Mouse (Mus musculus) kidney, adult 2 months (tissue): ENCODE measurements around the gene Tmem79.
"Not testable (repeated sequence)": the region's sequence is repeated elsewhere in the genome, so short reads cannot be mapped to it uniquely, and the experiment has no call there.

Experiments used
- CTCF ChIP-seq: fragments of 200-500 bp; conservative IDR thresholded peaks from 2 replicates; pipeline ENCODE4 v1.5.1; 2011; ENCODE audit warnings: low read depth, mild to moderate bottlenecking, control low read depth, low read length, moderate library complexity, mixed read lengths; ENCODE audit not compliant: insufficient read depth, insufficient read length
- POLR2A ChIP-seq: fragments of 200-500 bp; IDR thresholded peaks from one replicate; pipeline ENCODE4 v1.6.1; 2011; ENCODE audit warnings: low read depth, low read length, control low read depth

DNA sequence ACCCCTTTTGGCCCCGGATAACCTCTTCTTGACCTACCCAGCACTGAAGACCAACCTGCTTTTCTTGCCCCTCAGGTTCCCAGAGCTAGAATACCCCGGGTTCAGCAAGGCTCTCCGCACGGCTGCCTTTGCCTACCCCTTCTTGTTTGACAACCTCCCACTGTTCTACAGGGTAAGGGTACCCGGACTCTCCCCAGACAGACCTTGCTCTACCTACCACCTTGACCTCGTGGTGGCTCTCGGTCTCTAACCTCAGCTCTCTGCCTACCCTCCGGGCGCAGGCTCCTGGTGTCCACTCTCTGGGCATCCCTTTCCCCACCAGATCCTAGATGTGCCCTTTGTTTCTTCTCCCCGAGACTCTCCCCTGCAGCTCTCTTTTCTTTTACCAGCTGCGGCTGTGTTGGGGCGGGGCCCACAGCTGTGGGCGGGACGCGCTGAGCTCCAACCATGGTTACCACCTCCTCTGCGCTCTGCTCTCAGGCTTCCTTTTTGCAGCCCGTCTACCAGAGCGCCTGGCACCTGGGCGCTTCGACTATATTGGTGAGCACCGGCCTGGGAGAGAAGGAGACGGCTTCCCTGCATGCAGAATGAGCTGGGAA is 31.0 kb upstream of the Tmem79 start:
- TF ChIP-seq CTCF, POLR2A: not testable (repeated sequence)
